Mouse (Mus musculus) frontal cortex, postnatal 25 days (tissue): ENCODE data around the gene Iqcd.
A peak's percentile ranks its signal among the peaks of the same experiment; 100 is the strongest.

Experiments used
- DNase-seq, 2 experiments: peaks; one replicate each; pipeline ENCODE4 v3.0.0; 2022; ENCODE audit warnings: low spot score in 2 of 2

Iqcd gene

DNA sequence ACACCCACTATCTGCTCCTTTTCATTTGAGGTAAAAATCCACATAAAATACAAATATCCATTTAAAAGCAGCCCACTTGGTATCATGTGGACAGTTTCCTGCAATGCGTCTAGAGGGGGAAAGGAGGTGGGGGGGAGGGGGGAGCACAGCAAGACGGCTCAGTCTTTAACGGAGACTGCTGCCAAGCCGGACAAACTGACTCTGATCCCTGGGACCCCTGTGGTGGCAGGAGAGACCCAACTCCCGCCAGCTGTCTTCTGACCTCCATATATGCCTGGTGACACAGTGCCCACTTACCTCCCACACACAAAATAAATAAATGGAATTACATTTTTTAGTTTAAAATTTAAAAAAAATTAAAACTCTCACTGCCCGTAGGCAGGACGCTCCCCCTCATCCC lies 14.7 kb downstream of the Iqcd start:
- DNase-seq = no peak

DNA sequence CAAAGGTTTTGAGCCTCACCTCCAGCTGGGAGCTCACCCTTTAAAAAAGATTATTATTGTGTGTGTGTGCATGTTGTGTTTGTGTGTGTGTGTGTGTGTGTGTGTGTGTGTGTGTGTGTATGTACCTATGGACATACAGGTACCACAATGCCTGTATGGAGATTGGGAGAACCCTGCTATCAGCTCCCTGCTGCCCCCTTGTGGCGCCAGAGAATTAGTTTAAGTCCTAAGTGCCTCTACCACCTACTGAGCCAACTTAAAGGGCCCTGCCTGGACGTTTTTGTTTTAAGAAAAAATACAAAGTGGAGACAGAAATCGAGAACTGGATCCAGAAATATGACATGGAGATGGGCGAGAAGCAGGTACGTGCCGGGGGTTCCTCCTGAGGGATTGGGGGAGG lies 16.0 kb downstream of the Iqcd start:
- peak; percentile 70 to 75 for DNase-seq

DNA sequence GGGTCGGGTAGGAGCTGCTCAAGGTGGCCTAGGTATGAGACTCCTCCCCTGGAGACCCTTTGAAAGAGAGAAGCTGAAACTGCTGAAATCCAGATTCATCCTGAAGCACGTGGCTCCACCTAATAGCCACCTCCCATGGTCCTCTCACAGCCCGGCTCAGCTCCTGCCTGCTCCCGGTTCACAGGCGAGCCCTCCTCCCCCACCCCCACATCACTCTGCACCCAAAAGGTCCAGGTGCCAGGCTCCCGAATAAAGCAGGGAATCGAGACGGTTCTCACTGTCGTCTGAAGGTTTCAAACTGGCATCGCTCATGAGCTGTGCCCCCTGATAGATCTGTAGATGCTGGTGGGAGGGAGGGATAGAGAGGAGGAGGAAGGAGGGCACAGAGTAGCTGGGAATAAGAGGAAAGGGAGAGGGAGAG lies 16.4 kb downstream of the Iqcd start:
- DNase-seq = no peak

- DNase-seq = peak; percentile 76 to 83
Measured at GRCm38 (mm10) chr5:120605688-120606087, 16.9 kb downstream of the Iqcd start.

DNA sequence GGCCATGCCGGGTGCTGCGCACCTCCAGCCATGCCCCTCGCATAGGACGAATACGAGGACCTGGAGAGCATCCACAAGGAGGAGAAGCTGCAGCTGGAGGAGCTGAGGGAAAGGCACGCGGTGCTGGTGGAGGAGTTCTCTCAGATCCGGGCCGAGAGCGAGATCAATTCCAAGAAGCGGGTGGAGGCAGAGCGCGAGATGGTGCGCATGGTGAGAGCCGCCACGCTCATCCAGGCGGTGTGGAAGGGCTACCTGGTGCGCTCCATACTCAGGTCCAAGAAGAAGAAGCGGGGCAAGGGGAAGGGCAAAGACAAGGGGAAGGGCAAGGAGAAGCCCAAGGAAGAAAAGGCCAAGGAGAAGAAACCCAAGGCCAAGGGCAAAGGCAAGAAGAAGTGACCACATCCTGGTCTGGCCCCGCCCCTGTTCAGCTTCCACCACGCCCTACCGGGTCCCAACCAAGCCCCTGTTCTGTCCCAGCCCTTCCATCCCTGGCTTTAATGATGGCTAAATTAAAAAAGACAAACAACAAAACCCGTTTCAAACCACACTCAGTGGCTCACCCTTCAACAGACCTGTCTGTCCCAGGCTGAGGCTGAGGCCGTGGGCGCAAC lies 17.9 kb downstream of the Iqcd start:
- DNase-seq = no peak

- no peak for DNase-seq
Measured at GRCm38 (mm10) chr5:120607335-120607734, 18.5 kb downstream of the Iqcd start.

GRCm38 (mm10) chr5:120609246-120609775 lies 20.5 kb downstream of the Iqcd start:
- no peak for DNase-seq

GRCm38 (mm10) chr5:120610906-120611305 lies 22.1 kb downstream of the Iqcd start:
- no peak for DNase-seq

- no peak for DNase-seq
Measured at GRCm38 (mm10) chr5:120611416-120611815, 22.6 kb downstream of the Iqcd start.

GRCm38 (mm10) chr5:120612442-120612821 lies 23.6 kb downstream of the Iqcd start, which contains the start of the genes Rita1 and Ddx54:
TSS of gene Rita1 (minus strand) at chr5:120612589.
TSS of gene Ddx54 (plus strand) at chr5:120612739.
- peak; percentile 99 for DNase-seq

DNA sequence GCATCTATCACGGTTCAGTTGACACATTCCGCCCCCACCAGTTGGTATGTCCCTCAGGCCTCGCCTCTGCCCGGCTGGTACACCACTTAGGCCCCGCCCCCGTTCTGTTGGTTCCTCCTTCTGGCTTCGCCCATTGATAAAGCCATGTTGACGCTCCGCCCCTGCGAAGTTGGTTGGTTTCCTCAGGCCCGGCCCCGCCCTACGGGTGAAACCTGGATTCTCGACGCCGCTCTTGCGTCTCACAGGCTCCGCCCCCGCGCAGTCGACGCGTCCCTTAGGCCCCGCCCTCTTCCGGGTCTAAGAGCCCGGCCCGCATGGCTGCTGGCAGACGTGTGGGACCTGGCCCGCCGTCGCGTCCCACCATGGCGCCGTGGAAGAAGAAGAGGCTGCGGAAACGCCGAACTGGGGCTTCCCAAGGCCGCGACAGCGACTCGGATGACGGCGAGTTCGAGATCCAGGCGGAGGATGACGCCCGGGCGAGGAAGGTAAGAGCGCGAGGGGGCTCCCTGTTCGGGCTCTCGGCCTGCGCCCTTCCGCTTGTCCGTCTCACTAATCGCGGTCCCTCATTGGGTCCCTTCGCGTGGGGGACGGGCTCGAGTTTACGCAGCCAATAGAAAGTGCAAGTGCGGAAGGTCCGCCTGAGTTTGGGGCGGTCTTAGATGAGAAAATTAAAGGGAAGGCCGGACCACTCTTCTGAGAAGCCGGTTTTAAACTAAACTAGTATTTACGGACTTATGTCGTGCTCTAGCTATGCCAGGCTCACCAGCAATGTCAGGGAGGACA lies 24.2 kb downstream of the Iqcd start:
- peak; percentile 99 for DNase-seq

DNA sequence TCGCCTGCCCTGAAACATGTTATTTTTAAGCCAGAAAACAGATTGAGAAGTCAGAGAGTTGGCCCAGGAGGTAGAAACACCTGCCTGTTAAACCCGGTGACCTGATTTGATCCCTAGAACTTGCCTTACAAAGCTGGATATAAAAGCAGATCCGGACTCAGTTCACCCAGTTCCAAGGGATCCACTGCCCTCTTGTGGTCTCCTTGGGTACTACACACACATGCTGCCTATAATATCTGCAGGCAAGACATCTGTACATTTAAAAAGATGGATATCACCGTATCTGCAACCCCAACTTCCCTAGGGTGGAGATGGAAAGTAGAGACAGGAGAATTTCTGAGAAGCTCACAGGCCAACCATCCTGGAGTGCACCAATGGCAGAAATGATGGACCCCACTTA lies 27.1 kb downstream of the Iqcd start:
- DNase-seq = no peak

DNA sequence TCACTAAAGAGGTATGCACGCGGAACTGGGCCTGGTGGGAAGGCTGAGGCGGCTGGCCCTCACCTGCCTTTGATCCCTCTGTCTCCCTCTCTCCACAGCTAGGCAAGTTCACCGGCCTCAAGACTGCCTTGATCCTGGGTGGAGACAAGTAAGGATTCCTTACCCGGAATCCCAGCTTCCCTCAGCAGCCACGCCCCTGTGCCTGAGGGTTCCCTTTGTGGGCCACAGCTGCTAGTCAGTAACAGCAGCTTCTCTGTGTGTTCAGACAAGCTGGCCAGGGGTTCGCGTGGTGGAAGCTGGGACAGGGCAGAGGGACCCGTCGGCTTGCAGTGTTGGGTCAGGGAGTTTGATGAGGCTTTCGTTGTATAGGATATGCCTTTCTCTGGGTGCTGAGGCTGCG lies 30.0 kb downstream of the Iqcd start:
- DNase-seq = no peak

DNA sequence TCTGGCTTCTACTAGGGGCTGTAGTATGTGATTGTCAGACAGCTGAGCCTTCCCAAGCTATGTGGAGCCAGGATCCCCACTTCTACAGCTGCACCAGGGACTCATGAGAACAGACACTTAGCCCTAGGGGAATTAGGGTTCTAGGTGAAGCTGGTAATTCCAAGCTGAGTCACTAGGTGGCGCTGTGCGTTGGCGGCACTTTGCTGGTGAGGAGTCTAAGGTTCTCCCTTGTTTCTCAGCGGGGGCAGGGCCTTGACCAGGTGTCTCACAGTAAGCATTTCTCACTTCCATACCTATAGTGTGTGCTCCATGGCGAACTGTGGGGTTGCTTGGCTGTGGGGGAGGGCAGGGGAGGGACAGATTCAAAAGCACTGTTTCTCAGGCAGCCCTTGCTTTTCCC lies 30.4 kb downstream of the Iqcd start:
- peak; percentile 62 to 65 for DNase-seq

- peak; percentile 85 to 87 for DNase-seq
Measured at GRCm38 (mm10) chr5:120620375-120621077, 31.7 kb downstream of the Iqcd start.

- DNase-seq = peak in 1 of 2 experiments; percentile 18
Measured at GRCm38 (mm10) chr5:120621078-120621765, 32.4 kb downstream of the Iqcd start.

DNA sequence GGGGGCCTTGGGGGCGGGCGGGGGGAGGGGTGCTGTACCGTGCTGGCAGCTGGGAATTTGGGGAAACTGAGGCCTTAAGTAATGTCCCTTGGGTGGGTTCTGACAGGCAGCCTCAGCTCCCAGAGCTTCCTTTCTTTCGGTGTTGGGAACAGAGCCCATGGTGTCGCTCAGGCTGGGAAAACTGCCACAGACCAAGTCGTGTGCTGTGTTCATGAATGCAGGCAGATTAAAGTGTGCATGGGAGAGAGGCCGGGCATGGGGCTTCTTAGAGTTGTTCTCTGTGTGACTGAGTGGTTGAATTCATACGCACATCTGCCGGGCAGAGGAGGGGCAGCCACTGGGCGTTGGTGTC lies 33.0 kb downstream of the Iqcd start:
- no peak for DNase-seq

DNA sequence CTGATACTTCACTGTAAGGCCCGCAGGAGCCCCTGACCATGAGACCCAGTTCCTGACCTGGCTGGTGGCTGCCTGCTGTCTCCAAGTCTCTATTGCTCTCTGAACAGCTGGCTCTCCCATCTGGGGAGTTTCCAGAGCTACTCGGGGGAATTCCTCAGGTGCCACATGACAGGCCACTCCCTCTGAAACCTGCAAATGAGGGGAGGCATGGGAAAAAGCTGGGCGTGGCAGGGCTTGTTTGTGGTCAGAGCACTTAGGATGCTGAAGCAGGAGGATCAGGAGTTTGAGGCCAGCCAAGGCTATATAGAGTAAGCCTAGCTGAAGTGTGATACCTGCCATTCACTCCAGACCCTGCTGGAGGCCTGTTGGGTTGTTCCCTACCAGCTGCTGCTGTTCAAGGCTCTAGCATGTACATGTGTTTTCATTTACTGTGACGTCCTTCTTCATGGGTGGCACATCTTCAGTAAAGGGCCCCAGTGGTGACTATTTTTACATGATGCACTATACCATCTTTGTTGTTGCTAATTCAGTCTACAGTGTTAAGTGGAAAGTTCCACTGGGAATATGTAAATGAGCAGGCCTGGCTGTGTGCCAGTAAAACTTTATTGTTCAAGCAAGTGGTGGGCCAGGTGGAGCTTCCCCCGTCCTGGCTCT lies 33.5 kb downstream of the Iqcd start:
- no peak for DNase-seq

GRCm38 (mm10) chr5:120624427-120624826 lies 35.6 kb downstream of the Iqcd start:
- no peak for DNase-seq

- DNase-seq = no peak
Measured at GRCm38 (mm10) chr5:120626399-120626798, 37.6 kb downstream of the Iqcd start.

DNA sequence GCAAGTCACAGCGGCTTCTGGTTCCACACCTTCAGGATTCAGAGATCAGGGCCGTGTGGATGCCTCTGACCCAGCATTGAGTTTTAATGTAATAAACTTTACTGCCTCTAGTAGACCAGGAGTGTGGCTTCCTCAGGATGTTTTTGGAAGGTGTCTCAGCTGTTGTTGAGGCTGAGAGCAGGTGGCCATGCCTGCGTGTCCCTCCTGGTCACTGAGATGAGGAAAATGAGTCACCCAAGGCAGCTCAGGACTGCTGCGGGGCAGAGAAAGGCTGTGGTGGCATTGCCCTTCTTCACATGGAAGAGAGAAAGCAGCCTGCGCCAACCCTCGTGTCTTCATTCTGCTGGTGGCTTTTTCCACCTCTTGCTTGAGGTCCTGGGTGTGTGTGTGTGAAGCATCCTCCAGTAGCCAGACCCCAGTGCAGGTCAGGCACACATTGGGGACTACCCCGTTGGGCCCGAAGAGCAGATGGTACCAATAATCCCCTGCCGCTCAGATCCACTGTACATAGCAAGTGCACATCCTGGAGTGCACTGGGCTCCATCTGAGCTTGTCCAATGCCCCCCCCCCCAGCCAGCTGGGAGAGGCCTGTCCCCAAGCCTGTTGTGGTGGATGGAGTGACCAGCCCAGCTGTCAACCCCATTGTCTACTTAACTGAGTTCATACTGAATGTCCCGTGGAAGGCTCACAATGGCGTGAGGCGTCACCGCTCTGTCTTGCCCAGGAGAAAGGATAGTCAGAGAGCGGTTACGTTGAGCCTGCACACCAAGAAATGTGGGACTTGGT lies 38.9 kb downstream of the Iqcd start:
- no peak for DNase-seq
